Mouse (Mus musculus) spleen, postnatal 14 days (tissue): ENCODE measurements at regions not wholly inside any gene's neighbourhood (a gene's known extent, or its start where the extent isn't known, plus 50 kb on each side); places are given as distances from the start of the nearest gene placed in this dataset.

ENCODE experiments used
- DNase-seq, 2 experiments: peaks; one replicate each; pipeline ENCODE4 v3.0.0; 2021 to 2022; ENCODE audit warnings: low spot score in 2 of 2

DNA sequence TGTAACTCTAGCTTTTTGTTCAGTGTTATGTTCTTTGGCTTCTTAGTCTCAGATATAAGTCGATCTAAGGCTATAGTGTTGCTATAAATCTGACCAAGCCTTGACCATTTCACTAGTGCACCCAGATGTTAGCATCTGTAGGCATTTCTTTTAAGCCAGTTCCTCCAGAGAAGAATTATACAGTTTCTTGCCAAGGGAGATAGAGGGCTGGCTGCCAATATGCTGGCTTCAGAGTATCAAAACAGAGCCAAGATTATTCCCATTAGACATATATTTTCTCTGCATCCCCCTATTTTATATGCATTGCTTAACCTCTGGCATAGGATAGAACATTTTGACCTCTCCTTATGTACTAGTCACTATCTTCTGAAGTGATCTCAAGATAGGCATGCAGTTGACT, 487.5 kb downstream of the Synb start:
- no peak for DNase-seq

DNA sequence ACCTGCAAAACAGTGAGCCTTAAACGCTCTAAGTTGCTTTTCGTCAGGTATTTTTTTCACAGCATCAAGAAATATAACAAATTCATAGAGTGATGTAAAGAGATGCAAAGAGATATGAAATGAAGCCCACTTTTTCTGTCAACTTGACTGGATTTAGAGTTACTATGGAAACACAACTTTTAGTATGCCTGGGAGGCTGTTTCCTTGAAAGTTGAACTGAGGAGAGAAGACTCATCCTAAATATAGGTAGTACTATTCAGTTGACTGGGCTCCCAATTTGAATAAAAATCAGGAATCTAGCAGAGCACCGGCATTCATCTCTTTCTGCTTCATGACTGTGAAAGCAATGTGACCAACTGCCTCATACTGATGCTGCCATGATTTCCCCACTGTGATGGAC, 509.7 kb downstream of the Synb start:
- no peak for DNase-seq

- DNase-seq, result no peak
Observed at GRCm38 (mm10) chr14:68783216-68783615, 510.9 kb downstream of the Synb start.

DNA sequence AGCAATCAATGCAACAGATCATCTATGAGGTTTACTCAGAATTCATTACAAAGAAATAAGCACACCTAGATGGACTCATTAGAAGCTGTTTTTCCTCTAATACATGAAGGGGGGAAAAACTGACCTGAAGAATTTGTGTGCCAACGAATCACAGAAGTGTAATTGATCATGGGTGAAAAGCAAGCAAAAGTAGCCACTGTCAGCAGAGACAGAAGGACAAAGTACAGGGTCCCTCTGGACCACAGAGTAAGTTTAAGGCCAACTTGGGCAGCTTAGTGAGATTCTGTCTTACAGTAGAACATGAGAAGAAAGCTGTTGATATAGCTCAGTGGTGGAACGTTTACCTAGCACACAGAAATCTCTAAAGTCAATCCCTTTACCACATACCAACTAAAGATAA, 523.7 kb downstream of the Synb start:
- no peak for DNase-seq

DNA sequence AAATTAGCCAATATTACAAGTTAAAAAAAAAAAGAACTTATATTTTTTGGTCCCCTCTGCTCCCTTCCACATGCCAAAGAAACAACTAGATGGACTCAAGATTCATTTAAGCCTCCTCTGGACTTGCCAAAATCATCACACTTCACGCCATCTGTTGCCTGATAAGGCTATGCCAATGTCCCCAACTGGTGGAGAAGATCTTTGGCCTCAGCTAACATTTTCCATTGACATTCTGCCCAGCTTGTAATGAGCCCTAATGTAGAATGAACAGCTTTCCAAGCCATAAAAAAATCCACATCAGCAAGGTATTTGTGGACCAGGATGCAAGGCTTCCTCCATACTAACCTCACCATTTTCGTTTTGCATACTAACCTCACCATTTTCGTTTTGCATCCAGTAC, 531.2 kb downstream of the Synb start:
- no peak for DNase-seq

DNA sequence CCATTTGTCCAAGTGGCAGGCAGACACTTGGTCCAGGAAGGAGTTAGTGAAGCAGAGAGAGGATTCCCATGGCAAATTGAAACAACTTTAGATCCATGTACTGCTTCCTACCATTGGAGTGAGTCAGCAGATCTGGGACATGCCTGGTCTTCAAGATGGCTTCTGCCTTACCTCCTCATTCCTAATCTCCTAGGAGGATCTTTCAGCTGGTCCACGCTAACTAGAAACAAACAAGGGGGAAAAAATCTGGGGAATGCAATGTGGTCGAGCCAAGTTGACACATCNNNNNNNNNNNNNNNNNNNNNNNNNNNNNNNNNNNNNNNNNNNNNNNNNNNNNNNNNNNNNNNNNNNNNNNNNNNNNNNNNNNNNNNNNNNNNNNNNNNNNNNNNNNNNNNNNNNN, 549.4 kb downstream of the Synb start:
- no peak for DNase-seq

DNA sequence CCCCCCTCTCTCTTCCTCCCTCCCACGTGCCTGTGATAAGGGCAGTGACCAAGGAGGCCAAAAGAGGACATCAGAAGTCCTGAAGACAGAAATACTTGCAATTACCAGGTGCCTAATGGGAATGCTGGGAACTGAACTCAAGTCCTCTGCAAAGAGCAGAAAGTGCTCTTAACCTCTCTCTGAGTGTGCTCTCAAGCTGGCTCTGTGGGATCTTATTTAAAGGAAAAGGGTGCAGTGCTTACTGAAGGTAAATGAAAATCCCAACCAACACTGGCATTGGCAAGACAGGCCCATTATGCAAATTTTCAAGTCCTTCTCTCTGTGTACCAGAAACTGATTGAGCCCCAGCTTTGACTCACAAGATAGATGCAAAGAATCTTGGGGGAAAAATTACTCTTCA, 555.6 kb downstream of the Synb start:
- DNase-seq, result no peak

GRCm38 (mm10) chr14:68735756-68736155, 558.3 kb downstream of the Synb start:
- peak in 1 of 2 experiments; percentile 41 for DNase-seq

GRCm38 (mm10) chr14:68721156-68721555, 572.9 kb downstream of the Synb start:
- no peak for DNase-seq

DNA sequence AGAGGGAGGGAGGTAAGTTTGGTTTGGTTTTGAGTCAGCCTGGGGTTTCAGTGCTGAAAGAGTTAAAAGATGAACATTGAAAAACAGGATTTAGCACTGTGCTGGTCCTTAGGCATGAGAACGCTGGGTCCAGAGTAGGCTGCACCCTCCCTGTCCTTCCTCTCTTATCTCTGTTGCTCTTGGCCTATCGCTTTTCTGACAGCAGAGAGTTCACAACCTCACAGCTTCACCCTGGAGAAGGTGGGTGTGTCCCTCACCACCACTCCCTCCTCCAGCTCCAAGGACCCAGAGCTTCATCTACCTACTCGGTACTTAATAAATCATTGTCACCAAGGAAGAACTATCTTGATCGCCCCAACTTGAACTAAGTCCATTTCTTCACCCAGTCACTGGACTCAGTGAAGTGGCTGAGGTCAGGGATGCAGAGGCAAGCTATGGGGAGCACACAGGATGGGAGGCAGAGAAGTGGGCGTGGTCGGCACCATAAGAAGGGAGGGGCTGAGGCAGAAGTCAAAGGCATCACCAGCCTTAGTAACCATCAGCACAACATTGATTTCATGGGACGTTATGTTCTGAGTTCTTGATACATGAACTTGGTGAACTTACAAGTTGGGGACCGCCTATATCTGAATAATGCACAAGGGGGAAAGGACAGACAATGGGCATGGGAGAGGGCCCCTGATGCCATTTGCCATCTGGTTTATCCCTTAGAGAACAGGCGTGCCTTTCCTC, 574.5 kb downstream of the Synb start:
- DNase-seq, result no peak

GRCm38 (mm10) chr14:68718846-68719245, 575.3 kb downstream of the Synb start:
- no peak for DNase-seq
